ENCODE assay signal across 9 mouse cellular contexts in the genomic region with DNA sequence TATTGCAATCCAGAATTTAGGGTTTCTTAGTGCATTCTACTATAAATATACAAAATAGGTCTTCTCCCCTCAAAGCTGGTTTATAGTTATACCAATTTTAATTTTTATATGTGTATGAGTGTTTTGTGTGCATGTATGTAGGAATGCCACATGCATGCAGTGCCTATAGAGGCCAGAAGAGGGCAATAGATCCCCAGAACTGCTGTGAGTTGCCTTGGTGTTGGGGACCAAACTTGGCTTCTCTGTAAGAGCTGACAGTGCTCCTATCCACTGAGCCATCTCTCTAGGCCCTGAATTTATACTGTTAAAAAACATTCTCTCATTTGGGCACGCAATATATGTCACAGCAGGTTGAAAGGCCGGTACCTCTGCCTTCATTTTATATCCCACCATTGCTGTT. TPM values are rescaled to one million over a fixed set of nuclear protein-coding genes. Genes with fewer than 3 reads are reported as not detected.
DNase-seq lines count a peak whose midpoint lies in the region; ATAC-seq and TF ChIP-seq lines count a peak whose summit lies in the region.
"Had no signal": no experiment of that assay in that cellular context is flagged by ENCODE, and none has a peak within 500 bp of the region (broad histone marks: within the 10 kb centered on the region; RNA-seq: fewer than 3 reads in every experiment).

No protein-coding gene starts in this region.

- H3K9ac ChIP-seq in kidney, embryonic 16.5 days (replicated peaks; ENCODE audit: low read length), result no peak overlapping the region

- intact Hi-C loops in left cerebral cortex, postnatal 25 days (cut with DNase I), result loop anchor here (10.0 kb wide), 2 partner anchors 629 to 1209 kb away; no protein-coding TSS in a partner anchor

- POLR2A ChIA-PET in Patski (lab: Charles Lee), result no interaction called here

- TF ChIP-seq CTCF in kidney, adult 2 months (conservative IDR thresholded peaks at IDR 0.05; ENCODE audit: insufficient read depth, insufficient read length, low read depth, low read length), result peak; percentile 82
- peak; percentile 94 for TF ChIP-seq CTCF in Patski (IDR thresholded peaks at IDR 0.05)

- H3K27ac ChIP-seq in kidney, adult 2 months (ENCODE audit: insufficient read depth, low read depth, low read length), result no peak overlapping the region
- H3K27ac ChIP-seq in kidney, embryonic 16.5 days (ENCODE audit: low read length), result no peak overlapping the region

- TF ChIP-seq POLR2A in kidney, adult 2 months (IDR thresholded peaks at IDR 0.05; ENCODE audit: low read depth, low read length), result no peak

- no peak overlapping the region for H3K4me3 ChIP-seq in kidney, adult 2 months (ENCODE audit: insufficient read depth, low read depth, low read length)
- no peak overlapping the region for H3K4me3 ChIP-seq in kidney, embryonic 16.5 days (ENCODE audit: low read length)

- H3K36me3 ChIP-seq in kidney, adult 2 months (ENCODE audit: control insufficient read depth, insufficient read depth, low read length), result no peaks in the 10 kb centered on the region
- no peaks in the 10 kb centered on the region for H3K36me3 ChIP-seq in kidney, embryonic 16.5 days (ENCODE audit: insufficient read depth, low read length)

- CTCF ChIA-PET in Patski (lab: Charles Lee), result interaction anchor here (0.6 to 2.3 kb wide), 6 partner anchors 8 to 218 kb away, joined by 3 to 7 read pairs (median 4); a partner anchor contains a TSS

- DNase-seq in kidney, adult 2 months, result peak; percentile 50
- no peak for DNase-seq in Patski (ENCODE audit: low read depth, low spot score)
- peak; percentile 14 for DNase-seq in c-Kit-positive CD71-positive TER-119-positive erythroid progenitor cells, embryonic 14.5 days (ENCODE audit: low spot score)
- DNase-seq in induced T-regulatory cell, adult 2 months (ENCODE audit: low read depth), result peak; percentile 29
- DNase-seq in left cerebral cortex, postnatal 25 days (ENCODE audit: low spot score in 2 of 2), result peak; percentile 60 to 61
- DNase-seq in retina, postnatal 1 day, result peak; percentile 71
- DNase-seq in gastrocnemius, adult 18-20 months (ENCODE audit: low spot score), result no peak

- no peak for ATAC-seq in kidney, embryonic 16.5 days (ENCODE audit: low FRiP score, low TSS enrichment)
- peak; percentile 79 for ATAC-seq in Patski

- in situ Hi-C loops in Patski (cut with MboI; ENCODE audit: low pct_unique_long_range_greater_than_20kb), result loop anchor here (5.0 kb wide), 1 partner anchor 221 kb away; no protein-coding TSS in a partner anchor

- no peaks in the 10 kb centered on the region for H3K4me1 ChIP-seq in kidney, adult 2 months (ENCODE audit: control insufficient read depth, insufficient read depth, low read length)
- no peaks in the 10 kb centered on the region for H3K4me1 ChIP-seq in kidney, embryonic 16.5 days (ENCODE audit: insufficient read depth, low read length)

- H3K4me2 ChIP-seq in kidney, embryonic 16.5 days (replicated peaks; ENCODE audit: low read depth, low read length), result no peak overlapping the region

- no peaks in the 10 kb centered on the region for H3K27me3 ChIP-seq in kidney, adult 2 months (replicated peaks; ENCODE audit: control insufficient read depth, insufficient read depth, low read length)
- H3K27me3 ChIP-seq in kidney, embryonic 16.5 days (ENCODE audit: insufficient read depth, low read length), result no peaks in the 10 kb centered on the region
- peaks cover 3% of the 10 kb centered on the region for H3K27me3 ChIP-seq in Patski

- H3K9me3 ChIP-seq in kidney, embryonic 16.5 days (ENCODE audit: low read length), result peaks cover 6% of the 10 kb centered on the region

- WGBS in kidney, adult 2 months, result 37% methylated on average over 2 of the region's 2 CpGs
- WGBS in kidney, embryonic 16.5 days, result 45% methylated on average over 2 of the region's 2 CpGs

RNA-seq across cellular contexts. Expression of a gene that starts 27.5 kb away (rescaled TPM):
- 6.6 and 7.4 TPM in 2 replicates for polyA plus RNA-seq in kidney, adult 2 months (2012; rRNA removed)
- polyA plus RNA-seq in kidney, embryonic 16.5 days (2015; fragmentation: Nextera tagmentation; extraction: Ambion mirVana), result 3.2 TPM in 2 replicates
- 1.6 TPM for polyA plus RNA-seq in Patski (2021)
- 1 to 10 TPM; 4.8 to 5.2 TPM for total RNA-seq in left cerebral cortex, postnatal 25 days (2021)
- total RNA-seq in gastrocnemius, adult 18-20 months (2021), result under 1 TPM; 0.25 to 0.40 TPM

RNA-seq across cellular contexts. Expression of a gene that starts 55.7 kb away (rescaled TPM):
- 3.0 and 4.2 TPM in 2 replicates for polyA plus RNA-seq in kidney, adult 2 months (2012; rRNA removed)
- 4.4 and 5.0 TPM in 2 replicates for polyA plus RNA-seq in kidney, embryonic 16.5 days (2015; fragmentation: Nextera tagmentation; extraction: Ambion mirVana)
- polyA plus RNA-seq in Patski (2021), result 3.2 TPM
- under 1 TPM in 1 of 2 experiments, not detected in 1; 0.55 TPM for total RNA-seq in left cerebral cortex, postnatal 25 days (2021)
- not detected for total RNA-seq in gastrocnemius, adult 18-20 months (2021)
- polyA plus RNA-seq: heart, embryonic 14.5 days had no signal

Comparison
In these comparisons a context has a peak if more than half of its experiments do, and no peak if none do; other contexts are left out.
1. DNase-seq: peak in kidney, adult 2 months (single experiment), c-Kit-positive CD71-positive TER-119-positive erythroid progenitor cells, embryonic 14.5 days (single experiment), induced T-regulatory cell, adult 2 months (single experiment), left cerebral cortex, postnatal 25 days (2 of 2) and retina, postnatal 1 day (single experiment); none in Patski (single experiment) and gastrocnemius, adult 18-20 months (single experiment).